Mouse (Mus musculus) kidney, adult 2 months (tissue): ENCODE data around the gene Apoa4.

ENCODE experiments used
- CTCF ChIP-seq: fragments of 200-500 bp; conservative IDR thresholded peaks from 2 replicates; pipeline ENCODE4 v1.5.1; 2011; ENCODE audit warnings: low read depth, mild to moderate bottlenecking, control low read depth, low read length, moderate library complexity, mixed read lengths; ENCODE audit not compliant: insufficient read depth, insufficient read length
- POLR2A ChIP-seq: fragments of 200-500 bp; IDR thresholded peaks from one replicate; pipeline ENCODE4 v1.6.1; 2011; ENCODE audit warnings: low read depth, low read length, control low read depth

- no peak for TF ChIP-seq CTCF
- no peak for TF ChIP-seq POLR2A
Observed at GRCm38 (mm10) chr9:46235649-46236048, 4.8 kb upstream of the Apoa4 start.
